Mouse (Mus musculus): ENCODE data around the gene 3110009E18Rik. TPM values are rescaled to one million over a fixed set of nuclear protein-coding genes. Genes with fewer than 3 reads are reported as not detected.

The 3110009E18Rik gene
- polyA plus RNA-seq, 1 experiment from 2014 or later: 11.1 TPM

DNA sequence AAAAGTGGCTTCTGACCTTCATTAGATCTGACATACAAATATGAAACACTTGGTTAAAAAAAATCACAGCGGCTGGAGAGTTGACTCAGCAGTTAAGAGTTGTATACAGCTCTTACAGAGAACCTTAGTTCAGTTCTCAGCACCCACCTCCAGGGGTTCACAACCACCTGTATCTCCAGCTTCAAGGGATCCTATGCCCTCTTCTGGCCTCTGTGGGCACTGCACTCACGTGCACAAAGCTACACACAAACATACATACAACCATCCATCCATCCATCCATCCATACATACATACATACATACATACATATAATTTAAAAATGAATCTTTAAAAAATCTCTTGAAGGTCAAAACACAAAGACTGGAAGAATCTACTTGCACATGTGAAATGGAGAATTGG, 69.3 kb downstream of the 3110009E18Rik start:
- 89% methylated on average over 2 of the region's 2 CpGs for WGBS
- Histone ChIP-seq H3K4me3 (ENCODE audit: control insufficient read depth in 1 of 2, insufficient read depth in 1 of 2, low read depth in 1 of 2, low read length in 2 of 2) (no peak overlapping the region), H3K27me3 (ENCODE audit: control insufficient read depth, insufficient read depth, low read length) (no peaks in the 10 kb centered on the region), H3K36me3 (ENCODE audit: control insufficient read depth, insufficient read depth, low read length) (no peaks in the 10 kb centered on the region), H3K4me2 (ENCODE audit: low read length) (no peak overlapping the region), H3K9me3 (ENCODE audit: control insufficient read depth, low read length) (no peaks in the 10 kb centered on the region), H3K27ac (replicated peaks in 1 of 2; ENCODE audit: control insufficient read depth in 1 of 2, insufficient read depth in 1 of 2, low read depth in 2 of 2, low read length in 2 of 2) (no peak overlapping the region), H3K9ac (ENCODE audit: low read length) (no peak overlapping the region), H3K4me1 (ENCODE audit: control insufficient read depth in 2 of 2, insufficient read depth in 2 of 2, low read length in 2 of 2) (no peaks in the 10 kb centered on the region)
- ATAC-seq (ENCODE audit: insufficient number of reproducible peaks, insufficient read depth, low FRiP score, low read depth): no peak

- no peak overlapping the region for H3K4me3 ChIP-seq (ENCODE audit: control insufficient read depth in 1 of 2, insufficient read depth in 1 of 2, low read depth in 1 of 2, low read length in 2 of 2)
- 80% methylated on average over 6 of the region's 6 CpGs for WGBS
- no peak for ATAC-seq (ENCODE audit: insufficient number of reproducible peaks, insufficient read depth, low FRiP score, low read depth)
Measured at GRCm38 (mm10) chr1:120190946-120191345, 70.0 kb downstream of the 3110009E18Rik start.

GRCm38 (mm10) chr1:120192321-120192720, 71.3 kb downstream of the 3110009E18Rik start:
- H3K4me3 ChIP-seq (ENCODE audit: control insufficient read depth in 1 of 2, insufficient read depth in 1 of 2, low read depth in 1 of 2, low read length in 2 of 2): no peak overlapping the region
- 72% methylated on average over 6 of the region's 6 CpGs for WGBS

More at GRCm38 (mm10) chr1:120190946-120191345, 70.0 kb downstream of the 3110009E18Rik start:
- no peak overlapping the region for H3K27ac ChIP-seq (replicated peaks in 1 of 2; ENCODE audit: control insufficient read depth in 1 of 2, insufficient read depth in 1 of 2, low read depth in 2 of 2, low read length in 2 of 2)
- H3K36me3 ChIP-seq (ENCODE audit: control insufficient read depth, insufficient read depth, low read length): no peaks in the 10 kb centered on the region
- no peak overlapping the region for H3K4me2 ChIP-seq (ENCODE audit: low read length)
- H3K9me3 ChIP-seq (ENCODE audit: control insufficient read depth, low read length): no peaks in the 10 kb centered on the region
- no peak overlapping the region for H3K9ac ChIP-seq (ENCODE audit: low read length)
- H3K27me3 ChIP-seq (ENCODE audit: control insufficient read depth, insufficient read depth, low read length): no peaks in the 10 kb centered on the region
- H3K4me1 ChIP-seq (ENCODE audit: control insufficient read depth in 2 of 2, insufficient read depth in 2 of 2, low read length in 2 of 2): no peaks in the 10 kb centered on the region

GRCm38 (mm10) chr1:120193586-120193985, 72.6 kb downstream of the 3110009E18Rik start:
- no peaks in the 10 kb centered on the region for H3K9me3 ChIP-seq (ENCODE audit: control insufficient read depth, low read length)
- H3K27me3 ChIP-seq (ENCODE audit: control insufficient read depth, insufficient read depth, low read length): no peaks in the 10 kb centered on the region
- H3K36me3 ChIP-seq (ENCODE audit: control insufficient read depth, insufficient read depth, low read length): no peaks in the 10 kb centered on the region
- WGBS: 84% methylated on average over 10 of the region's 10 CpGs
- ATAC-seq (ENCODE audit: insufficient number of reproducible peaks, insufficient read depth, low FRiP score, low read depth): no peak
- H3K4me1 ChIP-seq (ENCODE audit: control insufficient read depth in 2 of 2, insufficient read depth in 2 of 2, low read length in 2 of 2): no peaks in the 10 kb centered on the region
- H3K9ac ChIP-seq (ENCODE audit: low read length): no peak overlapping the region
- no peak overlapping the region for H3K4me3 ChIP-seq (ENCODE audit: control insufficient read depth in 1 of 2, insufficient read depth in 1 of 2, low read depth in 1 of 2, low read length in 2 of 2)
- no peak overlapping the region for H3K4me2 ChIP-seq (ENCODE audit: low read length)
- H3K27ac ChIP-seq (replicated peaks in 1 of 2; ENCODE audit: control insufficient read depth in 1 of 2, insufficient read depth in 1 of 2, low read depth in 2 of 2, low read length in 2 of 2): no peak overlapping the region

More at GRCm38 (mm10) chr1:120192321-120192720, 71.3 kb downstream of the 3110009E18Rik start:
- Histone ChIP-seq H3K4me1 (ENCODE audit: control insufficient read depth in 2 of 2, insufficient read depth in 2 of 2, low read length in 2 of 2) (no peaks in the 10 kb centered on the region), H3K27ac (replicated peaks in 1 of 2; ENCODE audit: control insufficient read depth in 1 of 2, insufficient read depth in 1 of 2, low read depth in 2 of 2, low read length in 2 of 2) (no peak overlapping the region), H3K36me3 (ENCODE audit: control insufficient read depth, insufficient read depth, low read length) (no peaks in the 10 kb centered on the region), H3K4me2 (ENCODE audit: low read length) (no peak overlapping the region), H3K9ac (ENCODE audit: low read length) (no peak overlapping the region), H3K27me3 (ENCODE audit: control insufficient read depth, insufficient read depth, low read length) (no peaks in the 10 kb centered on the region), H3K9me3 (ENCODE audit: control insufficient read depth, low read length) (no peaks in the 10 kb centered on the region)
- no peak for ATAC-seq (ENCODE audit: insufficient number of reproducible peaks, insufficient read depth, low FRiP score, low read depth)

GRCm38 (mm10) chr1:120195947-120196346, 75.0 kb downstream of the 3110009E18Rik start:
- ATAC-seq (ENCODE audit: insufficient number of reproducible peaks, insufficient read depth, low FRiP score, low read depth): no peak
- H3K4me1 ChIP-seq (ENCODE audit: control insufficient read depth in 2 of 2, insufficient read depth in 2 of 2, low read length in 2 of 2): no peaks in the 10 kb centered on the region
- no peak overlapping the region for H3K27ac ChIP-seq (replicated peaks in 1 of 2; ENCODE audit: control insufficient read depth in 1 of 2, insufficient read depth in 1 of 2, low read depth in 2 of 2, low read length in 2 of 2)
- H3K4me3 ChIP-seq (ENCODE audit: control insufficient read depth in 1 of 2, insufficient read depth in 1 of 2, low read depth in 1 of 2, low read length in 2 of 2): no peak overlapping the region
- 52% methylated on average over 5 of the region's 5 CpGs for WGBS
- H3K36me3 ChIP-seq (ENCODE audit: control insufficient read depth, insufficient read depth, low read length): no peaks in the 10 kb centered on the region
- no peaks in the 10 kb centered on the region for H3K27me3 ChIP-seq (ENCODE audit: control insufficient read depth, insufficient read depth, low read length)
- H3K9ac ChIP-seq (ENCODE audit: low read length): no peak overlapping the region
- no peak overlapping the region for H3K4me2 ChIP-seq (ENCODE audit: low read length)
- H3K9me3 ChIP-seq (ENCODE audit: control insufficient read depth, low read length): no peaks in the 10 kb centered on the region

- Histone ChIP-seq H3K27ac (replicated peaks in 1 of 2; ENCODE audit: control insufficient read depth in 1 of 2, insufficient read depth in 1 of 2, low read depth in 2 of 2, low read length in 2 of 2) (no peak overlapping the region), H3K36me3 (ENCODE audit: control insufficient read depth, insufficient read depth, low read length) (no peaks in the 10 kb centered on the region), H3K4me3 (ENCODE audit: control insufficient read depth in 1 of 2, insufficient read depth in 1 of 2, low read depth in 1 of 2, low read length in 2 of 2) (no peak overlapping the region), H3K9ac (ENCODE audit: low read length) (no peak overlapping the region), H3K4me1 (ENCODE audit: control insufficient read depth in 2 of 2, insufficient read depth in 2 of 2, low read length in 2 of 2) (no peaks in the 10 kb centered on the region), H3K27me3 (ENCODE audit: control insufficient read depth, insufficient read depth, low read length) (no peaks in the 10 kb centered on the region), H3K4me2 (ENCODE audit: low read length) (no peak overlapping the region), H3K9me3 (ENCODE audit: control insufficient read depth, low read length) (no peaks in the 10 kb centered on the region)
- WGBS: 69% methylated on average over 2 of the region's 2 CpGs
- no peak for ATAC-seq (ENCODE audit: insufficient number of reproducible peaks, insufficient read depth, low FRiP score, low read depth)
Measured at GRCm38 (mm10) chr1:120196724-120197123, 75.7 kb downstream of the 3110009E18Rik start.

DNA sequence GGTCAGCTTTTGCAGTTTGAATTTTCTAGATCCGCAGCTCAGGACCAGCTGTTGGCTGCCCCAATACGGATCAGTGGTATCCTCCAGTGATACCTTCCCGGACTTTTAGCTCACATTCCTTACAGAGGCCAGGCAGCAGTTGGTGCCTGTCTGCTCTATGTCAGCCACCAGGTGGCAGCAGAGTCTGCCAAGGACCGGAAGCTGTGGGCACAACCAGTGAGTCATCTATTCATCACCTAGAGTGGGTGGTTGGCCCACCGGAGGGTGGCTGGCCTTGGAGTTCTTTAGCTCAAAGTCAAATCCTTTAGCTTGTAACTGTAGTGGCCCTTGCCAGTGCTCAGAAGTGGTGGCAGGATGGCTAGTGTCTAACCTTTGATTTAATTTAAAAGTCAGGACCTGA, 76.2 kb downstream of the 3110009E18Rik start:
- H3K4me3 ChIP-seq (ENCODE audit: control insufficient read depth in 1 of 2, insufficient read depth in 1 of 2, low read depth in 1 of 2, low read length in 2 of 2): no peak overlapping the region
- no peaks in the 10 kb centered on the region for H3K4me1 ChIP-seq (ENCODE audit: control insufficient read depth in 2 of 2, insufficient read depth in 2 of 2, low read length in 2 of 2)
- no peak for ATAC-seq (ENCODE audit: insufficient number of reproducible peaks, insufficient read depth, low FRiP score, low read depth)
- no peak overlapping the region for H3K9ac ChIP-seq (ENCODE audit: low read length)
- H3K9me3 ChIP-seq (ENCODE audit: control insufficient read depth, low read length): no peaks in the 10 kb centered on the region
- H3K4me2 ChIP-seq (ENCODE audit: low read length): no peak overlapping the region
- no peak overlapping the region for H3K27ac ChIP-seq (replicated peaks in 1 of 2; ENCODE audit: control insufficient read depth in 1 of 2, insufficient read depth in 1 of 2, low read depth in 2 of 2, low read length in 2 of 2)
- WGBS: 20% methylated on average over 5 of the region's 5 CpGs
- H3K27me3 ChIP-seq (ENCODE audit: control insufficient read depth, insufficient read depth, low read length): 0 out of 2 replicates have a peak, but pooled peaks cover under 1% of the 10 kb centered on the region
- no peaks in the 10 kb centered on the region for H3K36me3 ChIP-seq (ENCODE audit: control insufficient read depth, insufficient read depth, low read length)

DNA sequence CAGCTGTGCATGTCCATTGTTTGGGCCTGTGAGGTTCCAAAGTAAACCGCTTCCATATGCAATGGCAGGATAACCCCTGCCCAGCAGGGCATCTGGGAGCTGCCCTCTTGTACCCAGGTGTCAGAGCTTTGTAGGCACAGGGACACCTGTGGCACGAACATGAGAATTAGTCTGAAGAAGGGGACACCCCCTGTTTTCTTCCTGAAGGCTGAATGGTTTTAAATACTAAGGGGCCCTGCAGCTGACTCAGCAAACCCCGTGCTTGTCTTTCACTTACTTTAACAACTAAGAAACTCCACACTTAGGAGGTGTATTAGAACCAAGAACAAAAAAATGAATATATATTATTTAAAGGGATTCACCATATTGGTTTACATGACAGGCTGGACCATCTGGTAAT, 77.2 kb downstream of the 3110009E18Rik start:
- WGBS: 70% methylated on average over 3 of the region's 3 CpGs
- H3K9me3 ChIP-seq (ENCODE audit: control insufficient read depth, low read length): no peaks in the 10 kb centered on the region
- no peaks in the 10 kb centered on the region for H3K4me1 ChIP-seq (ENCODE audit: control insufficient read depth in 2 of 2, insufficient read depth in 2 of 2, low read length in 2 of 2)
- no peak overlapping the region for H3K4me2 ChIP-seq (ENCODE audit: low read length)
- 0 out of 2 replicates have a peak, but pooled peaks cover 4% of the 10 kb centered on the region for H3K27me3 ChIP-seq (ENCODE audit: control insufficient read depth, insufficient read depth, low read length)
- H3K27ac ChIP-seq (replicated peaks in 1 of 2; ENCODE audit: control insufficient read depth in 1 of 2, insufficient read depth in 1 of 2, low read depth in 2 of 2, low read length in 2 of 2): no peak overlapping the region
- H3K36me3 ChIP-seq (ENCODE audit: control insufficient read depth, insufficient read depth, low read length): no peaks in the 10 kb centered on the region
- no peak for ATAC-seq (ENCODE audit: insufficient number of reproducible peaks, insufficient read depth, low FRiP score, low read depth)
- H3K9ac ChIP-seq (ENCODE audit: low read length): no peak overlapping the region
- H3K4me3 ChIP-seq (ENCODE audit: control insufficient read depth in 1 of 2, insufficient read depth in 1 of 2, low read depth in 1 of 2, low read length in 2 of 2): no peak overlapping the region

Data from heart, embryonic 14.5 days (tissue).